Mouse (Mus musculus): Measurements from ENCODE around the gene Pak3. TPM values are rescaled to one million over a fixed set of nuclear protein-coding genes. Genes with fewer than 3 reads are reported as not detected.

The Pak3 gene
- polyA plus RNA-seq, 1 experiment: not detected

DNA sequence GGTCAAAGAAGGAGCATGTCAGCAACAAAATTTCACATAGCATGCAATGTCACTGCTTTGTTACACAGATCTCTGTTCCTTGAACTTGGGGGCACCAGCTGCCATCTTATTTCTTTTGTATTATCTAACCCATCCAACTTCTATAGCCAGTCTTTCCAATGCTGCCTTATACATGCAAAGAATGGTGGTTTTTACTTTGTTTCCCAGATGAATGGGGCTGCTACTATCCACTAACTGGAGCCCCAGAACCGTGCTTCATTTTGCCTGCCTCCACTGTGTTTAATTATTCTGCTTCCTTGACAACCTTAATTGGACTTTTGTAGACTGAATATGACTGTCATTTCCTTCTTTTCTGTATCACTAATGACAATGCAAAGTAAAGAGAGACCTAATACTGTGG, 126.4 kb downstream of the Pak3 start:
- no peaks in the 10 kb centered on the region for H3K27me3 ChIP-seq (ENCODE audit: control insufficient read depth)
- no peaks in the 10 kb centered on the region for H3K9me3 ChIP-seq (ENCODE audit: control insufficient read depth, low read length)
- no peaks in the 10 kb centered on the region for H3K36me3 ChIP-seq (ENCODE audit: control insufficient read depth)
- H3K4me3 ChIP-seq (replicated peaks): no peak overlapping the region
- TF ChIP-seq GATA1 (IDR thresholded peaks at IDR 0.05; ENCODE audit: low read length): no peak
- TF ChIP-seq TAL1 (IDR thresholded peaks at IDR 0.05; ENCODE audit: low read length): no peak
- H3K4me1 ChIP-seq (ENCODE audit: control insufficient read depth): no peaks in the 10 kb centered on the region

DNA sequence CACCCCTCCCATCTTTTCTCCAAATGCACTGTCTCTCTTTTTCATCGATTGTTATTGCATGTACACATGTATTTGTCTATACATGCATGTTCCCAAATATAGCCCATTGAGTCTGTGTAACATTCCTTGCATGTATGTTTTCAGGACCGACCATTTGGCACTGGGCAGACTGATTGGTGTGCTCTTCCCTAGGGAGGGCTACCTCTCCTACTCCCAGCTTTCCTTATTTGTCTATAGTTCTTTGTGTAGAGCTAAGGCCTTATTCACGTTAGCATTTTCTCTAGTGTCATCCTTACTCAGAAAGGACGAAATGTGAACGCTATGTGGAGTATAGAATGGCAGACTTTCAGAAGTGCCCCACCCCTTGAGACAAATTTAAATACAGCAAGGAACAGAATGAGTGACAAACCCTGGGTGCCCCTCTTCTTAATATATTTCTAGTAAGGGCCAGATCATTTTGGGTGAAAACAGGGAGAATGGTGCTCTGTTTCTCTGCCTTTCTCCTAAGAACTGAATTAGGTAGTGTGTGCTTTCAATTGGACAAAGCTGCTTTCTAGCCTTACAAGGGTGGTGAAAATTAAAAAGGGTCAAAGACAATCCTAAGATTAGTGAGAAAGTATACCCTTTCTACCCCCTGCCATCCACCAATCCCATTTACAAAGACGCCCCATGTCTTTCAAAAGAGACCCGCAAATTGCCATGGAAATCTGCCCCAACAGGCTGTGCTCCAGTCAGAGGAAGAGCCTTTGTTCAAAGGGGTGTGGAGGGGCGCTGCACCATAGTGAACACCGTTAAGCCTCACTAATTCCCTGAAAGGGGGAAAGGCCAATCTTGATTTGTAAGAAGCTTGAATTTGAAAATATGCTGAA, 136.2 kb downstream of the Pak3 start:
- no peak overlapping the region for H3K4me3 ChIP-seq (replicated peaks)
- no peaks in the 10 kb centered on the region for H3K36me3 ChIP-seq (ENCODE audit: control insufficient read depth)
- TF ChIP-seq GATA1 (IDR thresholded peaks at IDR 0.05; ENCODE audit: low read length): no peak
- no peak for TF ChIP-seq TAL1 (IDR thresholded peaks at IDR 0.05; ENCODE audit: low read length)
- no peaks in the 10 kb centered on the region for H3K9me3 ChIP-seq (ENCODE audit: control insufficient read depth, low read length)
- H3K4me1 ChIP-seq (ENCODE audit: control insufficient read depth): no peaks in the 10 kb centered on the region
- no peaks in the 10 kb centered on the region for H3K27me3 ChIP-seq (ENCODE audit: control insufficient read depth)

DNA sequence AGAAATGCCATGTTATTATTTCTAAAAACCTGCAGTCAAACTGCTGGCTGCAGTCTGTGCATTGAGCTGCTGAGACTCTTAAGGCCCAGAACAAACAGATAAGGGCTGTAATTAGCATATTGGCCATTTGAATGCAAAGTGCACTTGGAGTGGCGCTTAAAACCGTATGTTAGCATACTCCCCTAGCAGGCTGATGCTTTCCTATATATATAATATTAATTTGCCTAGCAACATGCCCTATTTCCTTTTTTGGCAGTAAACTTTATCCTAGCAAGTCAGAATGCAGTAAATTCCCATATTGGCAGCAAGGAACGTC, 136.7 kb downstream of the Pak3 start:
- TF ChIP-seq GATA1 (IDR thresholded peaks at IDR 0.05; ENCODE audit: low read length): no peak
- TF ChIP-seq TAL1 (IDR thresholded peaks at IDR 0.05; ENCODE audit: low read length): no peak
- Histone ChIP-seq H3K9me3 (ENCODE audit: control insufficient read depth, low read length) (no peaks in the 10 kb centered on the region), H3K27me3 (ENCODE audit: control insufficient read depth) (no peaks in the 10 kb centered on the region), H3K4me1 (ENCODE audit: control insufficient read depth) (no peaks in the 10 kb centered on the region), H3K4me3 (replicated peaks) (no peak overlapping the region), H3K36me3 (ENCODE audit: control insufficient read depth) (no peaks in the 10 kb centered on the region)

DNA sequence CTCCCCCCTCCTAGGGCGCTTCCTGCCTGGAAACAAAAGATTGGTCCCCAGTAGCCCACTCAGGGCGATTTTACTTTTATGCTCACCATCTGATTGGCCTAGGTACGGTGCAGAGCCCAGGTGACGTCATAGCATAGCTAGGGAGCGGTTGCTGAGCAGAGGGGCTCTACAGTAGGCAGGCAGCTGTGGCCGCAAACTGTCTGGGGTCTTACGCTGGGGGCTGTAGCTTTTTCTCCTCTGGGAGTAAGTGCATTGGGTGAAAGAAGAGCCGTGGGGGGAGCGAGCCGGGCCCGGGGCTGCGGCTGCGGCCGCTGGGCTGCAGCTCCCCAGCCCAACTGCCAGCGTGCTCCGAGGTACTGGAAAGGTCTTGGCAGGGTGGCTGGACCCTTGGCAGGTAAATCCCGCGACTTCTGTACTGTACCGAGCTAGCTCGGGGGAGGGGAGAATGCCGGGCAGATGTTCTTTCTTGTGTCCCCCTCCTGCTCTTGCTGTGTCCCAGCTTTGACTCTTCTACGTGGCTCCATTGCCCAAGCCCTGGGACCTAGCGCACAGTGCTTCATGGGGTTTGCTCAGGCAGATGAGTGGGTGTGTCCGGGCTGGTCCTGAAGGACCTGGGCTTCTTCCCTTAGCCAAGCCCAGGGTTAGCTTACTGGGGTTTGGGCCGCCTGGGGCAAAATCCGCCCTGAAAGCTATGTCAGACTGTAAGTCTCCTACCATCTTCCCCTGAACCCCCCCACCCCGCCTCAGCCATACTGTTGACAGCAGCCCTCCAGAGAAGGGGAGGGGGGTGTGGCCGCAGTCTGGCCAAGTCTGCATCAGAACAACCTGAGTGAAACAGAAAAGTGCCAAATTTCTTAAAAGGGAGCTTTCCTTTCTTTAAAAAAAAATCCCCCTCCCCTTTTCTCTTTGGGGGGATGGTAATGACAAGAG, 146.1 kb downstream of the Pak3 start:
- H3K4me1 ChIP-seq (ENCODE audit: control insufficient read depth): no peaks in the 10 kb centered on the region
- no peak for TF ChIP-seq TAL1 (IDR thresholded peaks at IDR 0.05; ENCODE audit: low read length)
- TF ChIP-seq GATA1 (IDR thresholded peaks at IDR 0.05; ENCODE audit: low read length): no peak
- H3K4me3 ChIP-seq (replicated peaks): no peak overlapping the region
- no peaks in the 10 kb centered on the region for H3K27me3 ChIP-seq (ENCODE audit: control insufficient read depth)
- H3K36me3 ChIP-seq (ENCODE audit: control insufficient read depth): no peaks in the 10 kb centered on the region
- H3K9me3 ChIP-seq (ENCODE audit: control insufficient read depth, low read length): no peaks in the 10 kb centered on the region

DNA sequence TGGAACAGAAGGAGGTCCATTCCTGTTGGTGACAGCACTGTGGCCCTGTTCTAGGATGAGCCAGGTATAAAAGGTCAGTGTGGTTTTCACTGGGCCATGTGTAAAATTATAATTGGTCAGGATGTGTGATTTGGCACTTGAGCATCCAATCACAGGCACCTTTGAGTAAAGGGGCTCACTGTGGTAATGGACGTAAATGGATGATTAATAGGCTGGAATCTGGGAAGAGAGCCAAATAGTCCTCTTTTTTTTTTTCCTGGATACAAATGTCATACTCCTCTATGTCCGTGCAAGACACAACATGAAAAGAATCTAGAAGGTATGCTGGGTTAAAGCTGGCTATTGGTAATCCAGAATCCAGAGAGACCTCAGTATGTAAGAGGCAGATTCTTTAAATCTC, 147.4 kb downstream of the Pak3 start:
- no peak for TF ChIP-seq TAL1 (IDR thresholded peaks at IDR 0.05; ENCODE audit: low read length)
- TF ChIP-seq GATA1 (IDR thresholded peaks at IDR 0.05; ENCODE audit: low read length): no peak
- H3K4me3 ChIP-seq (replicated peaks): no peak overlapping the region
- no peaks in the 10 kb centered on the region for H3K27me3 ChIP-seq (ENCODE audit: control insufficient read depth)
- no peaks in the 10 kb centered on the region for H3K36me3 ChIP-seq (ENCODE audit: control insufficient read depth)
- no peaks in the 10 kb centered on the region for H3K4me1 ChIP-seq (ENCODE audit: control insufficient read depth)
- no peaks in the 10 kb centered on the region for H3K9me3 ChIP-seq (ENCODE audit: control insufficient read depth, low read length)

DNA sequence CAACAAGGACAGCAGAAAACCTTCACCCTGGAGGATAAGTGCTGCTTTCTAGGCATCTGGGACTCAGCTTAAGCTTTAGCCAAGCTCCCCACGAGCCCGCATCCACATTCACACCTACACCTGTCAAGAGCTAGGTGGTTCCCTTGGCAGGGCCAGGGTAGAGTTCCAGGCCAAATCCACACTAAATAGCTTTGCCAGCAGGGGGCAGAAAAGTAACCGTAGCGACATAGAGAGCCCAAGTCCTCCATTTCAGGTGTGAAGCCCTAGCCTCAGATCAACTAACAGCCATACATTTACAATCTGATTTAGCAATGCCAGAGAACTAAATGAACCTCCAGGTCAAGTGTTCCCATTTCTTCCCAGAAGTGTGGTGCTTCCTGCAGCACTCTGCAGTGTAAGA, 148.6 kb downstream of the Pak3 start:
- no peaks in the 10 kb centered on the region for H3K4me1 ChIP-seq (ENCODE audit: control insufficient read depth)
- TF ChIP-seq TAL1 (IDR thresholded peaks at IDR 0.05; ENCODE audit: low read length): no peak
- TF ChIP-seq GATA1 (IDR thresholded peaks at IDR 0.05; ENCODE audit: low read length): no peak
- H3K9me3 ChIP-seq (ENCODE audit: control insufficient read depth, low read length): no peaks in the 10 kb centered on the region
- H3K36me3 ChIP-seq (ENCODE audit: control insufficient read depth): no peaks in the 10 kb centered on the region
- no peak overlapping the region for H3K4me3 ChIP-seq (replicated peaks)
- H3K27me3 ChIP-seq (ENCODE audit: control insufficient read depth): no peaks in the 10 kb centered on the region

DNA sequence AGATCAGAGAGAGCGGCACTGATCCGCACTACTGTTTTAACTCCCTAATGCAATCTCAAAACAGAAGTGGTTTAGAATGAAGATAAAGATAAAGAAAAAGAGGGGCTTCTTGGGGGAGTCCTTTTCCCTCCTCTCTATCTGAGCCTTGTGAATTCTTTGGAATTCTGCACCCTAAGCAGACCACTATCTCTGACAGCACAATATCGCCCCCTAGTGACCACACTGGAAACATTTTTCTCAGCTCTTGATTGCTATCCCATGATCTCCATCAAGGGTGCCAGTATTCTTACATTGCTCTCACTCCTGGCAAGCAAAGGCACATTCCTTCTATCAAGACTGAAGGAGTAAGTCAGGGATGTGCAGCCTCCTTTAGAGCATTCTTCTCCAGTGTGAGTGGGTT, 149.9 kb downstream of the Pak3 start:
- Histone ChIP-seq H3K9me3 (ENCODE audit: control insufficient read depth, low read length) (no peaks in the 10 kb centered on the region), H3K4me1 (ENCODE audit: control insufficient read depth) (no peaks in the 10 kb centered on the region), H3K4me3 (replicated peaks) (no peak overlapping the region), H3K27me3 (ENCODE audit: control insufficient read depth) (no peaks in the 10 kb centered on the region), H3K36me3 (ENCODE audit: control insufficient read depth) (no peaks in the 10 kb centered on the region)
- TF ChIP-seq TAL1 (IDR thresholded peaks at IDR 0.05; ENCODE audit: low read length) (no peak), GATA1 (IDR thresholded peaks at IDR 0.05; ENCODE audit: low read length) (no peak)

DNA sequence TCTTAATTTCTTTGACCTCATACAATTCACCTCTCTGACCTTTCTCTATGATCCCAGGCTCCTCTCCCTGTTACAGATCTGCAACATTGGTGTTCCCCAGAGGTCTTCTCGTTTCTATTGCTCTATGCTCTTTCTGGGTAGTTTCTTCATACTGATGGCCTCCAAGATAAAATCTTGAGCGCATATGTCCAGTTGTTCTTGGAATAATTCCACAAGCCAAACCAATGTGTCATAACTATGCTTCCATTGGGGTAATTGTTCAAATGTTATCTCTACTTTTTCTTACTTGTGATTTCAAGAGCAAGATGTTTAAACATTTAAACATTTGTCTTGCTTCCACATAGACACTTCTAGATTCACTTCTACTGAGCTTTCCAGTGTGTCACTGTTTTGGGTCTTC, 160.2 kb downstream of the Pak3 start:
- TF ChIP-seq TAL1 (IDR thresholded peaks at IDR 0.05; ENCODE audit: low read length) (no peak), GATA1 (IDR thresholded peaks at IDR 0.05; ENCODE audit: low read length) (no peak)
- Histone ChIP-seq H3K4me1 (ENCODE audit: control insufficient read depth) (no peaks in the 10 kb centered on the region), H3K4me3 (replicated peaks) (no peak overlapping the region)

DNA sequence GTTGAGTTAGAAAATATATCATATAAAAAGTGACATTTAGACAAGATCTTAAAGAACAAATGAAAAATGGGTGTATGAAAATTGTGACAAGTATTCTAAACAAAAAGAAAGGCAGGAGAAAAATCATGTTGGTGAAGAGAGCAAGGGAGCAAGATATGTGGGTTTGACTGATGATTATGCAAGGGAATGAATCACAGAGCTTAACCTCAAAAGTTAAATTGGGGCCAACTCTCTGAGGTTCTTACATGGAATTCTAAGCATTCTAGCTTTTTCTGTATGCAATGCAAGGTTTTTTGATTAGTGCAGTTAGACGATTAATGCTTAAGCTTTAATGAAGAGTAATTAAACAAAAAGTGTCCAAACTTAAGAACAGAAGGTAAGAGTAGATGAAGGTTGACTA, 203.9 kb downstream of the Pak3 start:
- no peaks in the 10 kb centered on the region for H3K9me3 ChIP-seq (ENCODE audit: control insufficient read depth, low read length)
- no peak for TF ChIP-seq TAL1 (IDR thresholded peaks at IDR 0.05; ENCODE audit: low read length)
- TF ChIP-seq GATA1 (IDR thresholded peaks at IDR 0.05; ENCODE audit: low read length): no peak

More for the DNA sequence above, 160.2 kb downstream of the Pak3 start:
- no peaks in the 10 kb centered on the region for H3K36me3 ChIP-seq (ENCODE audit: control insufficient read depth)
- no peaks in the 10 kb centered on the region for H3K9me3 ChIP-seq (ENCODE audit: control insufficient read depth, low read length)
- no peaks in the 10 kb centered on the region for H3K27me3 ChIP-seq (ENCODE audit: control insufficient read depth)

More for the DNA sequence above, 203.9 kb downstream of the Pak3 start:
- no peaks in the 10 kb centered on the region for H3K36me3 ChIP-seq (ENCODE audit: control insufficient read depth)
- H3K27me3 ChIP-seq (ENCODE audit: control insufficient read depth): no peaks in the 10 kb centered on the region
- no peak overlapping the region for H3K4me3 ChIP-seq (replicated peaks)
- H3K4me1 ChIP-seq (ENCODE audit: control insufficient read depth): no peaks in the 10 kb centered on the region

Data from erythroblast, embryonic 14.5 days (primary cell).